Mouse (Mus musculus) midbrain, postnatal 0 days (tissue): Measurements from ENCODE around the gene Klhl26. TPM values are rescaled to one million over a fixed set of nuclear protein-coding genes. Genes with fewer than 3 reads are reported as not detected.

Experiments used
- ATAC-seq: fragments of 200-750 bp; cut with Nextera tagmentation; 2 replicates; pipeline ENCODE4 v1.8.0; 2017; ENCODE audit warnings: moderate number of reproducible peaks, mild to moderate bottlenecking, moderate TSS enrichment, moderate library complexity; ENCODE audit not compliant: low FRiP score
- DNase-seq: peaks from one replicate; pipeline ENCODE4 v3.0.0-alpha.2; 2015; ENCODE audit warnings: low spot score
- H3K27ac ChIP-seq: fragments of 300-500 bp; sonication (generic); 2 replicates; pipeline ENCODE4 v1.5.1; 2014; ENCODE audit warnings: low read depth, mild to moderate bottlenecking, low read length, mixed read lengths
- H3K27me3 ChIP-seq: fragments of 300-500 bp; sonication (generic); 2 replicates; pipeline ENCODE4 v1.6.1; 2014; ENCODE audit warnings: low read length, control low read depth, mixed read lengths; ENCODE audit not compliant: insufficient read depth
- H3K36me3 ChIP-seq: fragments of 300-500 bp; sonication (generic); 2 replicates; pipeline ENCODE4 v1.6.1; 2014; ENCODE audit warnings: low read length, control low read depth, mixed read lengths; ENCODE audit not compliant: insufficient read depth
- H3K4me1 ChIP-seq: fragments of 300-500 bp; sonication (generic); 2 replicates; pipeline ENCODE4 v1.6.1; 2014; ENCODE audit warnings: mild to moderate bottlenecking, control low read depth, antibody characterized with exemption, low read length, mixed read lengths; ENCODE audit not compliant: insufficient read depth
- H3K4me2 ChIP-seq: fragments of 300-500 bp; sonication (generic); 2 replicates; pipeline ENCODE4 v1.6.1; 2014; ENCODE audit warnings: low read depth, mild to moderate bottlenecking, low read length, mixed read lengths; ENCODE audit not compliant: poor library complexity, severe bottlenecking
- H3K4me3 ChIP-seq: fragments of 300-500 bp; sonication (generic); 2 replicates; pipeline ENCODE4 v1.5.1; 2014; ENCODE audit warnings: low read depth, mild to moderate bottlenecking, low read length, moderate library complexity
- H3K9ac ChIP-seq: fragments of 300-500 bp; sonication (generic); replicated peaks from 2 replicates; pipeline ENCODE4 v1.6.1; 2014; ENCODE audit warnings: mild to moderate bottlenecking, low read length, moderate library complexity, mixed read lengths; ENCODE audit not compliant: poor library complexity, severe bottlenecking
- H3K9me3 ChIP-seq: fragments of 300-500 bp; sonication (generic); 2 replicates; pipeline ENCODE4 v1.6.1; 2016; ENCODE audit warnings: low read length, control low read depth
- CTCF ChIP-seq: IDR thresholded peaks from 2 replicates; pipeline ENCODE4 v1.5.1; 2016; ENCODE audit warnings: antibody characterized with exemption, mild to moderate bottlenecking
- WGBS: fragments of 180-500 bp; shearing (Covaris S2); extraction: QIAGEN DNeasy Blood & Tissue Kit; methylation state at CpG from one replicate; pipeline ENCODE4 v1.1.7; 2014; 5-methylcytosine and 5-hydroxymethylcytosine counted together
- polyA plus RNA-seq: library from polyadenylated mRNA; unstranded; fragments of >200 nt; fragmentation: Nextera tagmentation; extraction: Ambion mirVana; gene quantifications from 2 replicates; pipeline ENCODE4 v1.2.1, GENCODE M21; 2015
- total RNA-seq: library from RNA; depleted of rRNA; stranded (reverse); fragments of >200 nt; gene quantifications from 2 replicates; pipeline ENCODE4 v1.2.3, GENCODE M21; 2014

The Klhl26 gene
- total and polyA plus RNA-seq, 2 experiments from 2014 or later: 39.4 to 51.0 TPM

- no peak overlapping the region for H3K27ac ChIP-seq
- DNase-seq: no peak
- ATAC-seq: no peak
- 91% methylated on average over 6 of the region's 6 CpGs for WGBS
- H3K4me2 ChIP-seq: no peak overlapping the region
- TF ChIP-seq CTCF: no peak
- peaks cover 5% of the 10 kb centered on the region; the same call in 1 of the 2 replicates for H3K36me3 ChIP-seq
- peaks cover 13% of the 10 kb centered on the region for H3K4me1 ChIP-seq
- H3K9ac ChIP-seq: no peak overlapping the region
- H3K9me3 ChIP-seq: no peaks in the 10 kb centered on the region
- no peak overlapping the region for H3K4me3 ChIP-seq
- no peaks in the 10 kb centered on the region for H3K27me3 ChIP-seq
Measured at GRCm38 (mm10) chr8:70414310-70414946, 62.3 kb downstream of the Klhl26 start.

- Histone ChIP-seq H3K4me3 (no peak overlapping the region), H3K27me3 (no peaks in the 10 kb centered on the region), H3K4me1 (peaks cover 10% of the 10 kb centered on the region; the same call in 1 of the 2 replicates), H3K27ac (no peak overlapping the region), H3K9me3 (no peaks in the 10 kb centered on the region), H3K9ac (no peak overlapping the region), H3K36me3 (peaks cover 5% of the 10 kb centered on the region; the same call in 1 of the 2 replicates), H3K4me2 (no peak overlapping the region)
- DNase-seq (no peak), ATAC-seq (no peak)
- no peak for TF ChIP-seq CTCF
- 91% methylated on average over 5 of the region's 5 CpGs for WGBS
Measured at GRCm38 (mm10) chr8:70410281-70410680, 66.5 kb downstream of the Klhl26 start.

GRCm38 (mm10) chr8:70409455-70409871, 67.3 kb downstream of the Klhl26 start:
- DNase-seq: no peak
- Histone ChIP-seq H3K9me3 (no peaks in the 10 kb centered on the region), H3K9ac (no peak overlapping the region), H3K4me2 (no peak overlapping the region), H3K27ac (0 out of 2 replicates have a peak overlapping the region, but pooled peaks have one; percentile 3), H3K27me3 (no peaks in the 10 kb centered on the region), H3K4me1 (peaks cover 10% of the 10 kb centered on the region; the same call in 1 of the 2 replicates), H3K36me3 (peaks cover 5% of the 10 kb centered on the region; the same call in 1 of the 2 replicates), H3K4me3 (no peak overlapping the region)
- TF ChIP-seq CTCF: no peak
- WGBS: 60% methylated on average over 9 of the region's 9 CpGs
- no peak for ATAC-seq

GRCm38 (mm10) chr8:70409019-70409418, 67.7 kb downstream of the Klhl26 start:
- ATAC-seq: no peak

GRCm38 (mm10) chr8:70408301-70408700, 68.5 kb downstream of the Klhl26 start:
- no peak overlapping the region for H3K4me3 ChIP-seq
- TF ChIP-seq CTCF: no peak
- H3K27ac ChIP-seq: peak overlapping the region; percentile 59; the same call in 1 of the 2 replicates
- H3K9ac ChIP-seq: no peak overlapping the region; the same call in 1 of the 2 replicates
- no peak for ATAC-seq
- WGBS: 13% methylated on average over 6 of the region's 6 CpGs
- H3K9me3 ChIP-seq: no peaks in the 10 kb centered on the region
- no peaks in the 10 kb centered on the region for H3K27me3 ChIP-seq
- H3K36me3 ChIP-seq: peaks cover 5% of the 10 kb centered on the region; the same call in 1 of the 2 replicates
- DNase-seq: peak; percentile 58
- no peak overlapping the region for H3K4me2 ChIP-seq
- H3K4me1 ChIP-seq: peaks cover 10% of the 10 kb centered on the region; the same call in 1 of the 2 replicates

More at GRCm38 (mm10) chr8:70409019-70409418, 67.7 kb downstream of the Klhl26 start:
- Histone ChIP-seq H3K9me3 (no peaks in the 10 kb centered on the region), H3K27ac (peak overlapping the region; percentile 59; the same call in 1 of the 2 replicates), H3K36me3 (peaks cover 5% of the 10 kb centered on the region; the same call in 1 of the 2 replicates), H3K9ac (no peak overlapping the region; the same call in 1 of the 2 replicates), H3K4me3 (no peak overlapping the region), H3K4me1 (peaks cover 10% of the 10 kb centered on the region; the same call in 1 of the 2 replicates), H3K27me3 (no peaks in the 10 kb centered on the region), H3K4me2 (no peak overlapping the region)
- DNase-seq: no peak
- 68% methylated on average over 10 of the region's 10 CpGs for WGBS
- TF ChIP-seq CTCF: no peak

- Histone ChIP-seq H3K4me2 (no peak overlapping the region), H3K27me3 (no peaks in the 10 kb centered on the region), H3K27ac (no peak overlapping the region), H3K9ac (no peak overlapping the region), H3K9me3 (no peaks in the 10 kb centered on the region), H3K36me3 (peaks cover 8% of the 10 kb centered on the region), H3K4me1 (peaks cover 10% of the 10 kb centered on the region; the same call in 1 of the 2 replicates), H3K4me3 (no peak overlapping the region)
- 81% methylated on average over 10 of the region's 11 CpGs for WGBS
- TF ChIP-seq CTCF: no peak
- no peak for ATAC-seq
- DNase-seq: no peak
Measured at GRCm38 (mm10) chr8:70406427-70407069, 70.2 kb downstream of the Klhl26 start.
